Mouse (Mus musculus): ENCODE measurements around the gene Slc30a2.

DNA sequence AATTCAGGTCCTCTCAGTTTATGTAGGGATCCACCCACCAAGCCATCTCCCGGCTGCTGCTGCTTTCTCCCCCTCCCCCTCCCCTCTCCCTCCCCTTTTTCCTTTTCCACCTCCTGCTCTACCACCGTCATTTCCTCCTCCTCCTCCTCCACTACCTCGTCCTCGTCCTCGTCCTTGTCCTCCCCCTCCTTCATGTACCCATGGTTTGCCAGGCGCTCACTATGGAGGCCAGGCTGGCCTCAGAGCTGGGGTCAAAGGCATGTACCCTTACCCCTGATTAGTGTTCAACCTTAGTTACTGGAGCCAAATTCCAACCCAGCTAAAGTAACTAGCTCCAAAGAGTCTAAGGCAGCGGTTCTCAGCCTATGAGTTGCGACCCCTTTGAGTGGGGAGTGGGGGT, 14.8 kb upstream of the Slc30a2 start:
- no peak for TF ChIP-seq POLR2A (IDR thresholded peaks at IDR 0.05; ENCODE audit: insufficient read length, low read depth)
- no peak for TF ChIP-seq CEBPB (IDR thresholded peaks at IDR 0.05; ENCODE audit: insufficient read depth, poor library complexity, severe bottlenecking)
- TF ChIP-seq USF1 (IDR thresholded peaks at IDR 0.05; ENCODE audit: low read depth) = no peak
- TF ChIP-seq E2F4 (IDR thresholded peaks at IDR 0.05; ENCODE audit: insufficient read depth) = no peak
- TF ChIP-seq MYOG (IDR thresholded peaks at IDR 0.05; ENCODE audit: control insufficient read depth in 1 of 3, insufficient read depth in 1 of 3, insufficient read length in 2 of 3, low read depth in 2 of 3) = no peak
- no peak for TF ChIP-seq TCF12 (IDR thresholded peaks at IDR 0.05; ENCODE audit: insufficient read depth, poor library complexity, severe bottlenecking)
- no peak for TF ChIP-seq REST (IDR thresholded peaks at IDR 0.05; ENCODE audit: insufficient read depth, insufficient read length)
- TF ChIP-seq MAX (IDR thresholded peaks at IDR 0.05; ENCODE audit: low read depth) = no peak
- TF ChIP-seq MYOD1 (IDR thresholded peaks at IDR 0.05; ENCODE audit: control insufficient read depth in 1 of 3, insufficient read length in 2 of 3, low read depth in 2 of 3) = no peak
- TF ChIP-seq TCF3 (IDR thresholded peaks at IDR 0.05; ENCODE audit: insufficient read length, low read depth) = no peak
- TF ChIP-seq POLR2AphosphoS2 (IDR thresholded peaks at IDR 0.05; ENCODE audit: insufficient read length, low read depth) = no peak
- no peak for TF ChIP-seq SRF (IDR thresholded peaks at IDR 0.05; ENCODE audit: control insufficient read depth, insufficient read length, low read depth)

Measured in myocyte (in vitro differentiated cells).